Mouse (Mus musculus): ENCODE measurements around the gene Ndst2.

Ndst2 gene

GRCm38 (mm10) chr14:20698515-20698914, 35.8 kb downstream of the Ndst2 start:
- no peak for DNase-seq (ENCODE audit: low spot score in 2 of 2)

- DNase-seq (ENCODE audit: low spot score in 2 of 2): peak in 1 of 2 experiments; percentile 43
Measured at GRCm38 (mm10) chr14:20696986-20697385, 37.4 kb downstream of the Ndst2 start.

- peak; percentile 27 to 30 for DNase-seq (ENCODE audit: low spot score in 2 of 2)
Measured at GRCm38 (mm10) chr14:20695761-20696520, 38.4 kb downstream of the Ndst2 start.

GRCm38 (mm10) chr14:20694884-20695760, 39.2 kb downstream of the Ndst2 start, which contains the start of gene Fut11:
Fut11 (plus strand) TSS chr14:20694968.
- DNase-seq (ENCODE audit: low spot score in 2 of 2): peak; percentile 80 to 85

- DNase-seq (ENCODE audit: low spot score in 2 of 2): no peak
Measured at GRCm38 (mm10) chr14:20694185-20694883, 40.0 kb downstream of the Ndst2 start.

GRCm38 (mm10) chr14:20693589-20694101, 40.7 kb downstream of the Ndst2 start:
- DNase-seq (ENCODE audit: low spot score in 2 of 2): no peak

GRCm38 (mm10) chr14:20691772-20692171, 42.6 kb downstream of the Ndst2 start:
- no peak for DNase-seq (ENCODE audit: low spot score in 2 of 2)

- DNase-seq (ENCODE audit: low spot score in 2 of 2): no peak
Measured at GRCm38 (mm10) chr14:20689009-20689408, 45.4 kb downstream of the Ndst2 start.

- no peak for DNase-seq (ENCODE audit: low spot score in 2 of 2)
Measured at GRCm38 (mm10) chr14:20686576-20686975, 47.8 kb downstream of the Ndst2 start.

- no peak for DNase-seq (ENCODE audit: low spot score in 2 of 2)
Measured at GRCm38 (mm10) chr14:20682498-20682897, 51.9 kb downstream of the Ndst2 start.

- no peak for DNase-seq (ENCODE audit: low spot score in 2 of 2)
Measured at GRCm38 (mm10) chr14:20681742-20682141, 52.6 kb downstream of the Ndst2 start.

GRCm38 (mm10) chr14:20677906-20678305, 56.5 kb downstream of the Ndst2 start:
- DNase-seq (ENCODE audit: low spot score in 2 of 2): no peak

- peak; percentile 93 to 97 for DNase-seq (ENCODE audit: low spot score in 2 of 2)
Measured at GRCm38 (mm10) chr14:20674064-20674833, 60.1 kb downstream of the Ndst2 start, which contains the start of gene Sec24c. Sec24c (plus strand) TSS chr14:20674308.

- DNase-seq (ENCODE audit: low spot score in 2 of 2): peak in 1 of 2 experiments; percentile 44
Measured at GRCm38 (mm10) chr14:20673735-20674063, 60.7 kb downstream of the Ndst2 start.
